Mouse (Mus musculus): ENCODE measurements around the gene Gm10717. TPM values are rescaled to one million over a fixed set of nuclear protein-coding genes. Genes with fewer than 3 reads are reported as not detected.
"Not testable (repeated sequence)": the region's sequence is repeated elsewhere in the genome, so short reads cannot be mapped to it uniquely, and the experiment has no call there.

The Gm10717 gene
- polyA plus RNA-seq, 1 experiment from 2014 or later, result not detected

DNA sequence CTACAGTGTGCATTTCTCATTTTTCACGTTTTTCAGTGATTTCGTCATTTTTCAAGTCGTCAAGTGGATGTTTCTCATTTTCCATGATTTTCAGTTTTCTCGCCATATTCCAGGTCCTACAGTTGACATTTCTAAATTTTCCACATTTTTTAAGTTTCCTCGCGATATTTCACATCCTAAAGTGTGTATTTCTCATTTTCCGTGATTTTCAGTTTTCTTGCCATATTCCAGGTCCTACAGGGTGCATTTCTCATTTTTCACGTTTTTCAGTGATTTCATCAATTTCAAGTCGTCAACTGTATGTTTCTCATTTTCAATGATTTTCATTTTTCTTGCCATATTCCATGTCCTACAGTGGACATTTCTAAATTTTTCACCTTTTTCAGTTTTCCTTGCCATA lies 9.9 kb upstream of the Gm10717 start, which contains the start of gene Gm10720:
Gm10720 (plus strand) TSS at position 301 of the 400 bp plus-strand sequence.
- H3K36me3 ChIP-seq; H3K27ac ChIP-seq; ATAC-seq; H3K9ac ChIP-seq; H3K9me3 ChIP-seq (replicated peaks); H3K4me1 ChIP-seq; H3K4me2 ChIP-seq; H3K27me3 ChIP-seq (replicated peaks); H3K4me3 ChIP-seq: not testable (repeated sequence)
- 56% methylated on average over 5 of the region's 9 CpGs for WGBS (ENCODE audit: insufficient replicate concordance)

DNA sequence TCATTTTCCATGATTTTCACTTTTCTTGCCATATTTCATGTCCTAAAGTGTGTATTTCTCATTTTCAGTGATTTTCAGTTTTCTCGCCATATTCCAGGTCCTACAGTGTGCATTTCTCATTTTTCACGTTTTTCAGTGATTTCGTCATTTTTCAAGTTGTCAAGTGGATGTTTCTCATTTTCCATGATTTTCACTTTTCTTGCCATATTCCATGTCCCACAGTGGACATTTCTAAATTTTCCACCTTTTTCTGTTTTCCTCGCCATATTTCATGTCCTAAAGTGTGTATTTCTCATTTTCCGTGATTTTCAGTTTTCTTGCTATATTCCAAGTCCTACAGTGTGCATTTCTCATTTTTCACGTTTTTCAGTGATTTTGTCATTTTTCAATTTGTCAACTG lies 9.3 kb upstream of the Gm10717 start:
- WGBS (ENCODE audit: insufficient replicate concordance), result 65% methylated on average over 6 of the region's 6 CpGs
- not testable (repeated sequence) for H3K4me2 ChIP-seq

DNA sequence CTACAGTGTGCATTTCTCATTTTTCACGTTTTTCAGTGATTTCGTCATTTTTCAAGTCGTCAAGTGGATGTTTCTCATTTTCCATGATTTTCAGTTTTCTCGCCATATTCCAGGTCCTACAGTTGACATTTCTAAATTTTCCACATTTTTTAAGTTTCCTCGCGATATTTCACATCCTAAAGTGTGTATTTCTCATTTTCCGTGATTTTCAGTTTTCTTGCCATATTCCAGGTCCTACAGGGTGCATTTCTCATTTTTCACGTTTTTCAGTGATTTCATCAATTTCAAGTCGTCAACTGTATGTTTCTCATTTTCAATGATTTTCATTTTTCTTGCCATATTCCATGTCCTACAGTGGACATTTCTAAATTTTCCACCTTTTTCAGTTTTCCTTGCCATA lies 8.1 kb upstream of the Gm10717 start, which contains the start of gene Gm10719:
Gm10719 (plus strand) TSS at position 301 of the 400 bp plus-strand sequence.
- not testable (repeated sequence) for H3K27me3 ChIP-seq (replicated peaks); H3K9me3 ChIP-seq (replicated peaks); H3K4me2 ChIP-seq; H3K4me1 ChIP-seq; ATAC-seq; H3K27ac ChIP-seq; H3K36me3 ChIP-seq; H3K9ac ChIP-seq; H3K4me3 ChIP-seq
- 61% methylated on average over 1 of the region's 9 CpGs for WGBS (ENCODE audit: insufficient replicate concordance)

More for the DNA sequence above, 9.3 kb upstream of the Gm10717 start:
- H3K9me3 ChIP-seq (replicated peaks); H3K27ac ChIP-seq; ATAC-seq; H3K4me3 ChIP-seq; H3K4me1 ChIP-seq; H3K36me3 ChIP-seq; H3K27me3 ChIP-seq (replicated peaks); H3K9ac ChIP-seq: not testable (repeated sequence)

DNA sequence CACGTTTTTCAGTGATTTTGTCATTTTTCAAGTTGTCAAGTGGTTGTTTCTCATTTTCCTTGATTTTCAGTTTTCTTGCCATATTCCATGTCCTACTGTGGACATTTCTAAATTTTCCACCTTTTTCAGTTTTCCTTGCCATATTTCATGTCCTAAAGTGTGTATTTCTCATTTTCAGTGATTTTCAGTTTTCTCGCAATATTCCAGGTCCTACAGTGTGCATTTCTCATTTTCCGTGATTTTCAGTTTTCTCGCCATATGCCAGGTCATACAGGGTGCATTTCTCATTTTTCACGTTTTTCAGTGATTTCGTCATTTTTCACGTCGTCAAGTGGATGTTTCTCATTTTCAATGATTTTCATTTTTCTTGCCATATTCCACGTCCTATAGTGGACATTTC lies 6.3 kb upstream of the Gm10717 start:
- H3K9me3 ChIP-seq (replicated peaks); H3K4me3 ChIP-seq; H3K4me2 ChIP-seq; H3K4me1 ChIP-seq; H3K27ac ChIP-seq; H3K27me3 ChIP-seq (replicated peaks); H3K36me3 ChIP-seq; ATAC-seq; H3K9ac ChIP-seq: not testable (repeated sequence)
- WGBS (ENCODE audit: insufficient replicate concordance), result 54% methylated on average over 9 of the region's 9 CpGs

DNA sequence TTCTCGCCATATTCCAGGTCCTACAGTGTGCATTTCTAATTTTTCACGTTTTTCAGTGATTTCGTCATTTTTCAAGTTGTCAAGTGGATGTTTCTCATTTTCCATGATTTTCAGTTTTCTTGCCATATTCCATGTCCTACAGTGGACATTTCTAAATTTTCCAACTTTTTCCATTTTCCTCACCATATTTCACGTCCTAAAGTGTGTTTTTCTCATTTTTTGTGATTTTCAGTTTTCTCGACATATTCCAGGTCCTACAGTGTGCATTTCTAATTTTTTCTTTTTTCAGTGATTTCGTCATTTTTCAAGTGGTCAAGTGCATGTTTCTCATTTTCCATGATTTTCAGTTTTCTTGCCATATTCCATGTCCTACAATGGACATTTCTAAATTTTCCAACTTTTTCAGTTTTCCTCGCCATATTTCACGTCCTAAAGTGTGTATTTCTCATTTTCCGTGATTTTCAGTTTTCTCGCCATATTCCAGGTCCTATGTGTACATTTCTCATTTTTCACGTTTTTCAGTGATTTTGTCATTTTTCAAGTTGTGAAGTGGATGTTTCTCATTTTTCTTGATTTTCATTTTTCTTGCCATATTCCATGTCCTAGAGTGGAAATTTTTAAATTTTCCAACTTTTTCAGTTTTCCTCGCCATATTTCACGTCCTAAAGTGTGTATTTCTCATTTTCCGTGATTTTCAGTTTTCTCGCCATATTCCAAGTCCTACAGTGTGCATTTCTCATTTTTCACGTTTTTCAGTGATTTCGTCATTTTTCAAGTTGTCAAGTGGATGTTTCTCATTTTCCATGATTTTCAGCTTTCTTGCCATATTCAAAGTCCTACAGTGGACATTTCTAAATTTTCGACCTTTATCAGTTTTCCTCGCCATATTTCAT lies 5.1 kb upstream of the Gm10717 start:
- not testable (repeated sequence) for H3K9ac ChIP-seq; H3K27ac ChIP-seq; H3K4me2 ChIP-seq; H3K27me3 ChIP-seq (replicated peaks); H3K4me1 ChIP-seq; H3K36me3 ChIP-seq; H3K9me3 ChIP-seq (replicated peaks); H3K4me3 ChIP-seq
- ATAC-seq, result peak; percentile 64; the same call in 1 of the 2 replicates
- WGBS (ENCODE audit: insufficient replicate concordance), result 64% methylated on average over 17 of the region's 19 CpGs

DNA sequence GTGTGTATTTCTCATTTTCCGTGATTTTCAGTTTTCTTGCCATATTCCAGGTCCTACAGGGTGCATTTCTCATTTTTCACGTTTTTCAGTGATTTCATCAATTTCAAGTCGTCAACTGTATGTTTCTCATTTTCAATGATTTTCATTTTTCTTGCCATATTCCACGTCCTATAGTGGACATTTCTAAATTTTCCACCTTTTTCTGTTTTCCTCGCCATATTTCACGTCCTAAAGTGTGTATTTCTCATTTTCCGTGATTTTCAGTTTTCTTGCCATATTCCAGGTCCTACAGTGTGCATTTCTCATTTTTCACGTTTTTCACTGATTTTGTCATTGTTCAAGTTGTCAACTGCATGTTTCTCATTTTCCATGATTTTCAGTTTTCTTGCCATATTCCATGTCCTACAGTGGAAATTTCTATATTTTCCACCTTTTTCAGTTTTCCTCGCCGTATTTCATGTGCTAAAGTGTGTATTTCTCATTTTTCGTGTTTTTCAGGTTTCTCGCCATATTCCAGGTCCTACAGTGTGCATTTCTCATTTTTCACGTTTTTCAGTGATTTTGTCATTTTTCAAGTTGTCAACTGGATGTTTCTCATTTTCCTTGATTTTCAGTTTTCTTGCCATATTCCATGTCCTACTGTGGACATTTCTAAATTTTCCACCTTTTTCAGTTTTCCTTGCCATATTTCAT lies 2.8 kb upstream of the Gm10717 start:
- not testable (repeated sequence) for H3K27ac ChIP-seq; H3K9me3 ChIP-seq (replicated peaks); H3K4me2 ChIP-seq; H3K4me1 ChIP-seq; ATAC-seq; H3K9ac ChIP-seq; H3K27me3 ChIP-seq (replicated peaks); H3K4me3 ChIP-seq; H3K36me3 ChIP-seq
- WGBS (ENCODE audit: insufficient replicate concordance), result 60% methylated on average over 11 of the region's 13 CpGs

- 61% methylated on average over 12 of the region's 13 CpGs for WGBS (ENCODE audit: insufficient replicate concordance)
- H3K9ac ChIP-seq; H3K4me3 ChIP-seq; ATAC-seq; H3K27me3 ChIP-seq (replicated peaks); H3K9me3 ChIP-seq (replicated peaks); H3K4me2 ChIP-seq; H3K27ac ChIP-seq; H3K4me1 ChIP-seq; H3K36me3 ChIP-seq: not testable (repeated sequence)
Observed at GRCm38 (mm10) chr9:3023312-3023984, 1.8 kb upstream of the Gm10717 start, which contains the start of gene Gm10718. Gene Gm10718 (plus strand): TSS chr9:3023547.

- not testable (repeated sequence) for ATAC-seq; H3K36me3 ChIP-seq; H3K9me3 ChIP-seq (replicated peaks); H3K4me1 ChIP-seq; H3K27me3 ChIP-seq (replicated peaks); H3K27ac ChIP-seq; H3K4me3 ChIP-seq; H3K4me2 ChIP-seq; H3K9ac ChIP-seq
- WGBS (ENCODE audit: insufficient replicate concordance), result 61% methylated on average over 16 of the region's 16 CpGs
Observed at GRCm38 (mm10) chr9:3023985-3024648, 1.1 kb upstream of the Gm10717 start.

- not testable (repeated sequence) for H3K4me1 ChIP-seq; H3K9me3 ChIP-seq (replicated peaks)
- 57% methylated on average over 5 of the region's 6 CpGs for WGBS (ENCODE audit: insufficient replicate concordance)
Observed at GRCm38 (mm10) chr9:3025653-3026052, 436 bp downstream of the Gm10717 start.

GRCm38 (mm10) chr9:3026136-3026535 lies 919 bp downstream of the Gm10717 start:
- not testable (repeated sequence) for H3K27me3 ChIP-seq (replicated peaks); H3K4me3 ChIP-seq; H3K9ac ChIP-seq; H3K4me1 ChIP-seq; H3K4me2 ChIP-seq; H3K36me3 ChIP-seq; H3K9me3 ChIP-seq (replicated peaks); H3K27ac ChIP-seq; ATAC-seq
- 63% methylated on average over 5 of the region's 5 CpGs for WGBS (ENCODE audit: insufficient replicate concordance)

More at GRCm38 (mm10) chr9:3025653-3026052, 436 bp downstream of the Gm10717 start:
- not testable (repeated sequence) for H3K36me3 ChIP-seq; H3K27me3 ChIP-seq (replicated peaks); H3K4me3 ChIP-seq; H3K4me2 ChIP-seq; H3K9ac ChIP-seq; ATAC-seq; H3K27ac ChIP-seq

DNA sequence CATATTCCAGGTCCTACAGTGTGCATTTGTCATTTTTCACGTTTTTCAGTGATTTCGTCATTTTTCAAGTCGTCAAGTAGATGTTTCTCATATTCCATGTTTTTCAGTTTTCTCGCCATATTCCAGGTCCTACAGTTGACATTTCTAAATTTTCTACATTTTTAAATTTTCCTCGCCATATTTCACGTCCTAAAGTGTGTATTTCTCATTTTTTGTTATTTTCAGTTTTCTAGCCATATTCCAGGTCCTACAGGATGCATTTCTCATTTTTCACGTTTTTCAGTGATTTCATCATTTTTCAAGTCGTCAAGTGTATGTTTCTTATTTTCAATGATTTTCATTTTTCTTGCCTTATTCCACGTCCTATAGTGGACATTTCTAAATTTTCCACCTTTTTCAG lies 1.5 kb downstream of the Gm10717 start:
- H3K4me1 ChIP-seq; H3K36me3 ChIP-seq; H3K27ac ChIP-seq; ATAC-seq; H3K4me2 ChIP-seq; H3K4me3 ChIP-seq; H3K9me3 ChIP-seq (replicated peaks); H3K27me3 ChIP-seq (replicated peaks); H3K9ac ChIP-seq: not testable (repeated sequence)
- WGBS (ENCODE audit: insufficient replicate concordance), result 50% methylated on average over 9 of the region's 9 CpGs
